Mouse (Mus musculus) forebrain, embryonic 16.5 days (tissue): ENCODE data around the gene Ccdc174. TPM values are rescaled to one million over a fixed set of nuclear protein-coding genes. Genes with fewer than 3 reads are reported as not detected.
"Not testable (repeated sequence)": the region's sequence is repeated elsewhere in the genome, so short reads cannot be mapped to it uniquely, and the experiment has no call there.

Experiments used
- ATAC-seq: fragments of 200-750 bp; cut with Nextera tagmentation; 2 replicates; pipeline ENCODE4 v1.8.0; 2017; ENCODE audit warnings: mild to moderate bottlenecking, moderate library complexity
- H3K27ac ChIP-seq: fragments of 300-500 bp; sonication (generic); 2 replicates; pipeline ENCODE4 v1.5.1; 2014; ENCODE audit warnings: low read length, control low read depth
- H3K27me3 ChIP-seq: fragments of 300-500 bp; sonication (generic); replicated peaks from 2 replicates; pipeline ENCODE4 v1.6.1; 2014; ENCODE audit warnings: low read length; ENCODE audit not compliant: control insufficient read depth, insufficient read depth
- H3K36me3 ChIP-seq: fragments of 300-500 bp; sonication (generic); 2 replicates; pipeline ENCODE4 v1.6.1; 2014; ENCODE audit not compliant: control insufficient read depth, insufficient read depth
- H3K4me1 ChIP-seq: fragments of 300-500 bp; sonication (generic); replicated peaks from 2 replicates; pipeline ENCODE4 v1.6.1; 2014; ENCODE audit warnings: low read length; ENCODE audit not compliant: control insufficient read depth, insufficient read depth
- H3K4me2 ChIP-seq: fragments of 300-500 bp; sonication (generic); 2 replicates; pipeline ENCODE4 v1.6.1; 2014; ENCODE audit warnings: mild to moderate bottlenecking, low read length, control low read depth
- H3K4me3 ChIP-seq: fragments of 300-500 bp; sonication (generic); replicated peaks from 2 replicates; pipeline ENCODE4 v1.5.1; 2014; ENCODE audit warnings: mild to moderate bottlenecking, low read length, control low read depth
- H3K9ac ChIP-seq: fragments of 300-500 bp; sonication (generic); replicated peaks from 2 replicates; pipeline ENCODE4 v1.6.1; 2014; ENCODE audit warnings: low read depth, low read length, control low read depth
- H3K9me3 ChIP-seq: fragments of 300-500 bp; sonication (generic); 2 replicates; pipeline ENCODE4 v1.6.1; 2016; ENCODE audit warnings: low read length; ENCODE audit not compliant: control insufficient read depth
- WGBS: fragments of 180-500 bp; shearing (Covaris S2); extraction: QIAGEN DNeasy Blood & Tissue Kit; methylation state at CpG from one replicate; pipeline ENCODE4 v1.1.7; 2014; 5-methylcytosine and 5-hydroxymethylcytosine counted together
- polyA plus RNA-seq: library from polyadenylated mRNA; unstranded; fragments of >200 nt; fragmentation: Nextera tagmentation; extraction: Ambion mirVana; gene quantifications from 2 replicates; pipeline ENCODE4 v1.2.1, GENCODE M21; 2015

The Ccdc174 gene
- polyA plus RNA-seq, 1 experiment from 2014 or later = 41.0 TPM

DNA sequence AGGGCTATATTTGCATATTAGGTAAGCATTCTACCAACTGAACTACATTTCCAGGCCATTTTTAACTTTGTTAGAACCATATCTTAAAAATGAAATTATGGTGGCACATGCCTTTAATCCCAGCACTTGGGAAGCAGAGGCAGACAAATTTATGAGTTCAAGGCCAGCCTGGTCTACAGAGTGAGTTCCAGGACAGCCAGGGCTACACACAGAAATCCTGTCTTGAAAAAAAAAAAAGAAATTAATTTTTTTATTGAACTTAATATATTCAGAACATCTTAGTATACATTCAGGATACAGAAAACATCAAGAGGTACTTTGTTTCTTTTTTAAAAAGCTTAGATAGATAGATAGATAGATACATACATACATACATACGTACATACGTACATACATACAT, 24.7 kb downstream of the Ccdc174 start, which contains the start of gene 4930590J08Rik:
4930590J08Rik (plus strand) TSS at position 301 of the 400 bp plus-strand sequence.
- H3K9me3 ChIP-seq = not testable (repeated sequence)
- peaks cover 19% of the 10 kb centered on the region for H3K36me3 ChIP-seq
- WGBS = 97% methylated on average over 2 of the region's 2 CpGs

DNA sequence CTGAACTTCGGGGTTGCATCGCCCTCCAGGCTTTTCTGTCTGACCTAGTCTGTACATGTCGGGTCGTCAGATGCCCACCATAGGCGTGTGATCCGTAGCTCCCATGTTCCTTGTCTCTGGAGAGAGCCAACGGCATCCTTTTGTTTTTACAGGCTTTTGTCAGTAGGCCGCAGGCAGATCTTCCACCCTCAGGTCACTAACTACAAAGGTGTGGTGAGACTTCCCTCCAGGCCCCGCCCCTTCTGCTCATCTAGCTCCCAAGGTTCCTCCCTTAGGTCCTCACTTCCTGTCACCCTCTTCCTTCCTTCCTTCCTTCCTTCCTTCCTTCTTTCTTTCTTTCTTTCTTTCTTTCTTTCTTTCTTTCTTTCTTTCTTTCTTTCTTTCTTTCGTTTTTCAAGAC, 36.2 kb downstream of the Ccdc174 start:
- no peak for ATAC-seq
- no peak overlapping the region for H3K4me2 ChIP-seq
- WGBS = 88% methylated on average over 10 of the region's 10 CpGs

More for the DNA sequence above, 24.7 kb downstream of the Ccdc174 start, which contains the start of gene 4930590J08Rik:
- H3K4me3 ChIP-seq, H3K4me1 ChIP-seq, ATAC-seq, H3K27ac ChIP-seq, H3K9ac ChIP-seq, H3K27me3 ChIP-seq, H3K4me2 ChIP-seq: not testable (repeated sequence)

DNA sequence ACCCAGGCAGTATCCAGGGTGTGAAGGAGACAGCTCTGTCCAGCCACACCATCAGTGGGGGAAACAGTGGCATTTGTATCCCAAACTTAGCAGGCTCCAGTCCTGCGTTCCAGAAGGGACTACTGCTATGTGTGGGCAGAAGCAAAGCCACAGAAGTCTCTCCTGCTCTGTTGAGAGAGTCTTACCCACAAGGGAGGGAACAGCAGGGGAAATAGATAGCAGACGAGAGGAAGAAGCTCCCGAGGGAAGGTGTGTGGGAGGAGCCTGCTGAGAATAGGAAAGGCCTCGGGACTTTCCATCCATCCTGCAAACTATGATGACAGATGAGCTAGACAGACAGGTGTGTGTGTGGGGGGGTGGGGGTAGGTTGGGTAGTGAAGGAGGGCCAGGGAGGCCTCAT, 39.4 kb downstream of the Ccdc174 start:
- ATAC-seq = no peak
- Histone ChIP-seq H3K9ac (no peak overlapping the region), H3K4me2 (no peak overlapping the region), H3K27me3 (no peaks in the 10 kb centered on the region), H3K9me3 (no peaks in the 10 kb centered on the region), H3K4me3 (no peak overlapping the region), H3K36me3 (no peaks in the 10 kb centered on the region), H3K27ac (no peak overlapping the region), H3K4me1 (no peaks in the 10 kb centered on the region)
- 68% methylated on average over 4 of the region's 4 CpGs for whole genome bisulfite sequencing

More for the DNA sequence above, 36.2 kb downstream of the Ccdc174 start:
- Histone ChIP-seq H3K4me3 (no peak overlapping the region), H3K9ac (no peak overlapping the region), H3K9me3 (no peaks in the 10 kb centered on the region), H3K27ac (no peak overlapping the region), H3K27me3 (no peaks in the 10 kb centered on the region), H3K36me3 (no peaks in the 10 kb centered on the region), H3K4me1 (no peaks in the 10 kb centered on the region)

DNA sequence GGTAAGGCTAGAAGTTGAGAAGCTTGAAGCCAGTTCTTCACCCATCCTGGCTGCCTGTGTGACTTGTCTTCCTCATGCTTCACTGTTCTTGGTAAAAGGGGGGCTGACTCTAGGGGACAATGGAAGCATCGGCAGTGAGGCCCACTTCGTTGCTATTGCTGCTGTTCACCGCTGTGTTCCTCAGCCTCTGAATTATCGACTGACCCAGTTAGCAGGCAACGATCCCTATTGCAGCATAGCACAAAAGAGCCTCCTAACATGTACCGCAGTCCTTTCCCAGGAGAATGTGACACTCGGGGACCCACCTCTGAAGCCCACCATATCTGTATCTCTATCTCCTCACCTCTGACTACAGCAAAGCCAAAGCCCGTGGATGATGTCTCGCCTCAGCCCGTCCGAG, 39.9 kb downstream of the Ccdc174 start:
- Histone ChIP-seq H3K27ac (no peak overlapping the region), H3K9ac (no peak overlapping the region), H3K4me3 (no peak overlapping the region), H3K4me2 (no peak overlapping the region), H3K9me3 (no peaks in the 10 kb centered on the region), H3K4me1 (no peaks in the 10 kb centered on the region), H3K36me3 (no peaks in the 10 kb centered on the region), H3K27me3 (no peaks in the 10 kb centered on the region)
- WGBS = 79% methylated on average over 11 of the region's 11 CpGs
- ATAC-seq = no peak

DNA sequence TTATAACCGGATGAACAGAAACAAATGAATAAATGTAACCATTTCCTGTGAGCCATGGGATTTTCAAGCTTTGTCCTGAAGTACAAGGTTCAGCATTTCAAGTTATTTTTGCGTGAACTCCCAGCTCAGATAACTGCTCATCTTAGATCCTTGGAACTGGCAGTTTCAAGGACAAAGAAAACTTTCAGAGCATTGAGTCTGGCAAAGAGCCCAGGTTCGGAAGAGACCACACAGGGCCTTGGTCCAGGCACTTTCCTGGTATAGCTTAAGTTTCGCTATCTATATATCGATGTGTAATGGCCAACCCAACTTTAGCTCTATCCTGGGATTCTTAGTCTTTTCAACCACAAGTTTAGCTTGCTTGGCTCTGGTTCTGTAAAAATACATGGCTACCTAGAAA, 53.4 kb downstream of the Ccdc174 start:
- 71% methylated on average over 5 of the region's 5 CpGs for WGBS
- Histone ChIP-seq H3K4me3 (no peak overlapping the region), H3K9me3 (no peaks in the 10 kb centered on the region), H3K27me3 (no peaks in the 10 kb centered on the region), H3K9ac (no peak overlapping the region), H3K4me2 (no peak overlapping the region), H3K36me3 (no peaks in the 10 kb centered on the region), H3K4me1 (no peaks in the 10 kb centered on the region), H3K27ac (no peak overlapping the region)
- ATAC-seq = no peak

- H3K27ac ChIP-seq = no peak overlapping the region
- H3K27me3 ChIP-seq = no peaks in the 10 kb centered on the region
- ATAC-seq = no peak
- no peaks in the 10 kb centered on the region for H3K4me1 ChIP-seq
- H3K9me3 ChIP-seq = no peaks in the 10 kb centered on the region
- no peaks in the 10 kb centered on the region for H3K36me3 ChIP-seq
- H3K4me2 ChIP-seq = no peak overlapping the region
- H3K9ac ChIP-seq = no peak overlapping the region
- WGBS = 49% methylated on average over 4 of the region's 4 CpGs
- H3K4me3 ChIP-seq = no peak overlapping the region
Measured at GRCm38 (mm10) chr6:91938491-91938890, 60.6 kb downstream of the Ccdc174 start.

GRCm38 (mm10) chr6:91948426-91948825, 70.6 kb downstream of the Ccdc174 start:
- no peak for ATAC-seq
- Histone ChIP-seq H3K36me3 (no peaks in the 10 kb centered on the region), H3K4me3 (no peak overlapping the region), H3K9ac (no peak overlapping the region), H3K4me2 (no peak overlapping the region), H3K4me1 (no peaks in the 10 kb centered on the region), H3K27ac (no peak overlapping the region), H3K9me3 (no peaks in the 10 kb centered on the region), H3K27me3 (no peaks in the 10 kb centered on the region)
- 53% methylated on average over 2 of the region's 2 CpGs for WGBS

Other genes with a start within 250 kb of the Ccdc174 start
- gene Slc6a6, start 194.0 kb upstream of the Ccdc174 start, polyA plus RNA-seq = 98.6 and 107 TPM in 2 replicates
- gene Grip2, start 50.8 kb upstream of the Ccdc174 start, polyA plus RNA-seq = 11.4 and 13.6 TPM in 2 replicates
- 0.58 and 0.98 TPM in 2 replicates for gene 4930590J08Rik, start 24.8 kb downstream of the Ccdc174 start, polyA plus RNA-seq
- 6.8 and 9.3 TPM in 2 replicates for gene Fgd5, start 100.8 kb downstream of the Ccdc174 start, polyA plus RNA-seq
- gene Nr2c2, start 213.3 kb downstream of the Ccdc174 start, polyA plus RNA-seq = 21.5 and 25.8 TPM in 2 replicates